Mouse (Mus musculus) activated CD4-positive, CD25-positive, alpha-beta regulatory T cell, adult 9 weeks (primary cell): Measurements from ENCODE around the gene Gm21293. TPM values are rescaled to one million over a fixed set of nuclear protein-coding genes. Genes with fewer than 3 reads are reported as not detected.

ENCODE experiments used
- polyA plus RNA-seq: library from polyadenylated mRNA; unstranded; fragments of 100-300 nt; shearing (Covaris generic); gene quantifications from one replicate; pipeline ENCODE4 v1.2.1, GENCODE M21; 2017

Gene Gm21293
- polyA plus RNA-seq = not detected

DNA sequence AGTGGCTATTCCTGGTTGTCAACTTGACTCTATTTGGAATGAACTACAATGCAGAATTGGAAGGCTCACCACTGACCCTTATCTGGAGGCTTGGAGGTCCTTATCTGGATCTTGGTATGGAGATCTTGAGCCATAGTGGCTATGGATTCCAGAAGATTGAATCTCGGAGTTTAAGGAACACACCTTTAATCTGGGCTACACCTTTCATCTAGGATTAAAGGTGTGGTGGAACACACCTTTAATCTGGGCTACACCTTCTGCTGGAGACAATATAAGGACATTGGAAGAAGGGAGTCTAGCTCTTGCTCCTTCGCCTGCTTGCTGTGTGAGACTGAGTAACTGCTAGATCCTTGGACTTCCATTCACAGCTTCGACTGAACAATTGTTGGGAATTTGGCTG, at the start of gene Gm21293:
Gene Gm21293, plus strand, starts transcription at position 301 of the 400 bp plus-strand sequence.

GRCm38 (mm10) chr10:104151197-104151596, 8.4 kb downstream of the Gm21293 start, which contains the start of gene Gm6763:
Gene Gm6763, plus strand, starts transcription at chr10:104151497.

GRCm38 (mm10) chr10:104159706-104160105, 16.9 kb downstream of the Gm21293 start, which contains the start of gene Gm8764:
Gene Gm8764, plus strand, starts transcription at chr10:104160006.

DNA sequence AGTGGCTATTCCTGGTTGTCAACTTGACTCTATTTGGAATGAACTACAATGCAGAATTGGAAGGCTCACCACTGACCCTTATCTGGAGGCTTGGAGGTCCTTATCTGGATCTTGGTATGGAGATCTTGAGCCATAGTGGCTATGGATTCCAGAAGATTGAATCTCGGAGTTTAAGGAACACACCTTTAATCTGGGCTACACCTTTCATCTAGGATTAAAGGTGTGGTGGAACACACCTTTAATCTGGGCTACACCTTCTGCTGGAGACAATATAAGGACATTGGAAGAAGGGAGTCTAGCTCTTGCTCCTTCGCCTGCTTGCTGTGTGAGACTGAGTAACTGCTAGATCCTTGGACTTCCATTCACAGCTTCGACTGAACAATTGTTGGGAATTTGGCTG, 25.4 kb downstream of the Gm21293 start, which contains the start of gene Gm21304:
Gene Gm21304, plus strand, starts transcription at position 301 of the 400 bp plus-strand sequence.

GRCm38 (mm10) chr10:104176724-104177123, 33.9 kb downstream of the Gm21293 start, which contains the start of gene Gm21312:
Gene Gm21312, plus strand, starts transcription at chr10:104177024.

GRCm38 (mm10) chr10:104185233-104185632, 42.4 kb downstream of the Gm21293 start, which contains the start of gene Gm20765:
Gene Gm20765, plus strand, starts transcription at chr10:104185533.

GRCm38 (mm10) chr10:104193742-104194141, 51.0 kb downstream of the Gm21293 start, which contains the start of gene Gm4340:
Gene Gm4340, plus strand, starts transcription at chr10:104194042.

Other genes starting within 250 kb of the Gm21293 start
- not detected for gene Gm6763, start 8.5 kb downstream of the Gm21293 start, polyA plus RNA-seq
- gene Gm8764, start 17.0 kb downstream of the Gm21293 start, polyA plus RNA-seq = not detected
- gene Gm21304, start 25.5 kb downstream of the Gm21293 start, polyA plus RNA-seq = not detected
- gene Gm21312, start 34.0 kb downstream of the Gm21293 start, polyA plus RNA-seq = not detected
- gene Gm20765, start 42.5 kb downstream of the Gm21293 start, polyA plus RNA-seq = not detected
- not detected for gene Gm4340, start 51.1 kb downstream of the Gm21293 start, polyA plus RNA-seq